Mouse (Mus musculus): ENCODE measurements at regions not wholly inside any gene's neighbourhood (a gene's known extent, or its start where the extent isn't known, plus 50 kb on each side); places are given as distances from the start of the nearest gene placed in this dataset.

DNA sequence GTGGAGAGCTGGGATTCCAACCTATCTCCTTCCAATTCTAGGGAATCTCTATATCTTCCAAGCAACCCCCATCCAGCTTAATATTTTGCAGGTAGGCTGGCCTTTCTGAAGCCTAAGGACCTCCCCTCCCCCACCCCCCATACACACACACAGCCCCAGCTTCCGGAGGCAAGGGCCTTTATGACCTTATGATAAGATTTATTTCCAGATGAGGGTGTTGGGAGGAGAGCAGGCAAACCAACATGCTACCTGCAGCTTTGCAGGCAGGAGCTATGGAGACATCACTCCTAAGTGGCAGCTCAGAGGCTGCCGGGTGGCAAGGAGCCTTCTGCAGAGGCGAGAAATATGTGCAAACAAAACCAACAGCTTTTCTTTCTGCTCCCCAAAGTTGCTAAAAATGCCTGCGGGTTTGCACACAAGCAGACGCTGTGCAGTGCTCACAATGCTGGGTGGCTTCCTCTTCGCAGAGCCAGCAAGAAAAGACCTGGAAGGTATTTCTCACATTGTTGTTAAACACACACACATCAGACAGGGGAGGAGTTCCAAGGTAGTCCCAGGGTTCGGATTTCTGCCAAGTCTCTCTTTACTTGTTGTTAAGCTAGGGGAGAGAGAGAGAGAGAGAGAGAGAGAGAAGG lies 145.2 kb upstream of the Jun start:
- no peak for TF ChIP-seq CTCF (IDR thresholded peaks at IDR 0.05; ENCODE audit: extremely low read depth, insufficient read length, insufficient replicate concordance, low read depth, low read length)
- TF ChIP-seq POLR2A (IDR thresholded peaks at IDR 0.05; ENCODE audit: low read depth, low read length) = no peak
